Mouse (Mus musculus) heart, adult 2 months (tissue): ENCODE data around the gene Ano1.

Experiments
- EP300 ChIP-seq: fragments of 200-500 bp; IDR thresholded peaks from 2 replicates; pipeline ENCODE4 v1.6.1; 2011; ENCODE audit warnings: low read depth, low read length, control low read depth; ENCODE audit not compliant: insufficient read depth
- POLR2A ChIP-seq: fragments of 200-500 bp; IDR thresholded peaks from 2 replicates; pipeline ENCODE4 v1.6.1; 2011; ENCODE audit warnings: mild to moderate bottlenecking, low read depth, low read length, control low read depth; ENCODE audit not compliant: insufficient read depth

- TF ChIP-seq EP300 (0 out of 2 replicates have a peak, but pooled peaks have one; percentile 11), POLR2A (no peak)
Measured at GRCm38 (mm10) chr7:144615343-144615742, 136.4 kb downstream of the Ano1 start.
